ENCODE assay signal across 9 mouse cellular contexts in genomic region chr9:43141839-43142238, GRCm38 (mm10). TPM values are rescaled to one million over a fixed set of nuclear protein-coding genes. Genes with fewer than 3 reads are reported as not detected.
DNase-seq lines count a peak whose midpoint lies in the region; ATAC-seq lines count a peak whose summit lies in the region.
"Had no signal": no experiment of that assay in that cellular context is flagged by ENCODE, and none has a peak within 500 bp of the region (broad histone marks: within the 10 kb centered on the region; RNA-seq: fewer than 3 reads in every experiment).

No protein-coding gene starts in this region.

- no peaks in the 10 kb centered on the region for H3K4me1 ChIP-seq in forebrain, embryonic 14.5 days (ENCODE audit: control insufficient read depth, insufficient read depth, low read length)
- H3K4me1 ChIP-seq in forebrain, embryonic 15.5 days, result no peaks in the 10 kb centered on the region
- H3K4me1 ChIP-seq: liver, embryonic 15.5 days had no signal

- no peaks in the 10 kb centered on the region for H3K27me3 ChIP-seq in forebrain, embryonic 14.5 days (replicated peaks; ENCODE audit: control insufficient read depth, insufficient read depth, low read length)
- H3K27me3 ChIP-seq in forebrain, embryonic 15.5 days, result no peaks in the 10 kb centered on the region
- no peaks in the 10 kb centered on the region for H3K27me3 ChIP-seq in splenic B cell, adult 2 months (ENCODE audit: control insufficient read depth, insufficient read depth, low read length, poor library complexity, severe bottlenecking)

- H3K27ac ChIP-seq in forebrain, embryonic 14.5 days (ENCODE audit: low read depth, low read length), result no peak overlapping the region
- no peak overlapping the region for H3K27ac ChIP-seq in forebrain, embryonic 15.5 days (replicated peaks)
- H3K27ac ChIP-seq: liver, embryonic 15.5 days had no signal

- peak; percentile 83 for DNase-seq in forebrain, embryonic 14.5 days (ENCODE audit: low spot score)
- DNase-seq in T-cell, adult 2 months (ENCODE audit: low spot score), result peak; percentile 10
- DNase-seq in cerebellum, postnatal 14 days, result peak; percentile 81 to 87
- DNase-seq in heart, adult 8-10 months (ENCODE audit: low spot score), result peak; percentile 79
- peak; percentile 77 to 79 for DNase-seq in layer of hippocampus, postnatal 10 days (ENCODE audit: low spot score in 2 of 2)
- DNase-seq in splenic B cell, adult 2 months (ENCODE audit: low read depth, low spot score), result peak; percentile 53

- no peaks in the 10 kb centered on the region for H3K9me3 ChIP-seq in forebrain, embryonic 14.5 days (replicated peaks; ENCODE audit: control insufficient read depth, low read length)
- H3K9me3 ChIP-seq in forebrain, embryonic 15.5 days, result no peaks in the 10 kb centered on the region
- H3K9me3 ChIP-seq: liver, embryonic 15.5 days had no signal

- ATAC-seq in forebrain, embryonic 14.5 days, result 0 out of 2 replicates have a peak, but pooled peaks have one; percentile 15
- no peak for ATAC-seq in forebrain, embryonic 15.5 days (replicated peaks)
- peak; percentile 72 for ATAC-seq in megakaryocyte progenitor cell, adult 5-6 weeks (replicated peaks; ENCODE audit: poor library complexity)

- H3K4me3 ChIP-seq in forebrain, embryonic 14.5 days (ENCODE audit: low read depth, low read length), result no peak overlapping the region
- no peak overlapping the region for H3K4me3 ChIP-seq in forebrain, embryonic 15.5 days
- H3K4me3 ChIP-seq: liver, embryonic 15.5 days had no signal

- H3K36me3 ChIP-seq in forebrain, embryonic 14.5 days (ENCODE audit: control insufficient read depth, insufficient read depth, low read length), result no peaks in the 10 kb centered on the region
- no peaks in the 10 kb centered on the region for H3K36me3 ChIP-seq in forebrain, embryonic 15.5 days
- no peaks in the 10 kb centered on the region for H3K36me3 ChIP-seq in splenic B cell, adult 2 months (ENCODE audit: control insufficient read depth, insufficient read depth, low read length, poor library complexity, severe bottlenecking)
- H3K36me3 ChIP-seq: liver, embryonic 15.5 days had no signal

- H3K4me2 ChIP-seq in forebrain, embryonic 14.5 days (ENCODE audit: low read length), result no peak overlapping the region
- H3K4me2 ChIP-seq in forebrain, embryonic 15.5 days (replicated peaks), result no peak overlapping the region
- H3K4me2 ChIP-seq: liver, embryonic 15.5 days had no signal

- 6% methylated on average over 4 of the region's 4 CpGs for WGBS in forebrain, embryonic 14.5 days
- WGBS in forebrain, embryonic 15.5 days, result 3% methylated on average over 4 of the region's 4 CpGs

- no peak overlapping the region for H3K9ac ChIP-seq in forebrain, embryonic 14.5 days (ENCODE audit: low read length)
- H3K9ac ChIP-seq in forebrain, embryonic 15.5 days (replicated peaks), result no peak overlapping the region
- H3K9ac ChIP-seq: liver, embryonic 15.5 days had no signal

RNA-seq across cellular contexts. Expression of gene Tmem136, which starts 25.5 kb away (rescaled TPM):
- 8.2 and 9.2 TPM in 2 replicates for polyA plus RNA-seq in forebrain, embryonic 14.5 days (2014; fragmentation: Nextera tagmentation; extraction: Ambion mirVana)
- 7.5 and 9.3 TPM in 2 replicates for polyA plus RNA-seq in forebrain, embryonic 15.5 days (2015; fragmentation: Nextera tagmentation; extraction: Ambion mirVana)
- 1 to 10 TPM; 3.9 to 7.5 (median 6.6) TPM for total RNA-seq in heart, adult 8-10 months (2022)
- total RNA-seq in layer of hippocampus, postnatal 10 days (2021), result 10 to 100 TPM; 17.0 to 19.7 TPM
- total RNA-seq in megakaryocyte progenitor cell, adult 5-6 weeks (2015), result not detected in 2 replicates
- not detected in 2 replicates for total RNA-seq in megakaryocyte progenitor cell, adult 5-6 weeks (2017)

RNA-seq across cellular contexts. Expression of gene Arhgef12, which starts 34.8 kb away (rescaled TPM):
- 14.2 and 24.7 TPM in 2 replicates for polyA plus RNA-seq in forebrain, embryonic 14.5 days (2014; fragmentation: Nextera tagmentation; extraction: Ambion mirVana)
- polyA plus RNA-seq in forebrain, embryonic 15.5 days (2015; fragmentation: Nextera tagmentation; extraction: Ambion mirVana), result 19.3 and 20.0 TPM in 2 replicates
- total RNA-seq in heart, adult 8-10 months (2022), result 100 to 1,000 TPM; 132 to 160 (median 141) TPM
- 100 to 1,000 TPM; 146 to 151 TPM for total RNA-seq in layer of hippocampus, postnatal 10 days (2021)
- 2.4 and 3.1 TPM in 2 replicates for total RNA-seq in megakaryocyte progenitor cell, adult 5-6 weeks (2015)
- total RNA-seq in megakaryocyte progenitor cell, adult 5-6 weeks (2017), result 1.7 and 2.3 TPM in 2 replicates

Comparison
In these comparisons a context has a peak if more than half of its experiments do, and no peak if none do; other contexts are left out.
1. DNase-seq: peak in every context shown above with its lines; median percentile 84 in cerebellum, postnatal 14 days; 83 in forebrain, embryonic 14.5 days; 79 in heart, adult 8-10 months; 78 in layer of hippocampus, postnatal 10 days; 53 in splenic B cell, adult 2 months; 10 in T-cell, adult 2 months.
2. RNA of gene Tmem136, which starts 25.5 kb away (total RNA-seq): 17.0 to 19.7 TPM in layer of hippocampus, postnatal 10 days and 3.9 to 7.5 TPM in heart, adult 8-10 months; not detected in megakaryocyte progenitor cell, adult 5-6 weeks; every median in the first group is over 4 times any median in the second.
3. RNA of gene Arhgef12, which starts 34.8 kb away (total RNA-seq): 146 to 151 TPM in layer of hippocampus, postnatal 10 days and 132 to 160 TPM in heart, adult 8-10 months; 1.7 to 3.1 TPM in megakaryocyte progenitor cell, adult 5-6 weeks; every median in the first group is over 10 times any median in the second.